Mouse (Mus musculus) liver, postnatal 0 days (tissue): Measurements from ENCODE around the gene Adamts16. TPM values are rescaled to one million over a fixed set of nuclear protein-coding genes. Genes with fewer than 3 reads are reported as not detected.
A peak's percentile ranks its signal among the peaks of the same experiment; 100 is the strongest.
"Not testable (repeated sequence)": the region's sequence is repeated elsewhere in the genome, so short reads cannot be mapped to it uniquely, and the experiment has no call there.

ENCODE experiments used
- ATAC-seq: fragments of 200-750 bp; cut with Nextera tagmentation; 2 replicates; pipeline ENCODE4 v1.8.0; 2017; ENCODE audit warnings: mild to moderate bottlenecking, moderate library complexity
- DNase-seq: peaks from one replicate; pipeline ENCODE4 v3.0.0-alpha.2; 2016
- H3K27ac ChIP-seq: fragments of 300-500 bp; sonication (generic); 2 replicates; pipeline ENCODE4 v1.5.1; 2014; ENCODE audit warnings: antibody characterized with exemption, moderate library complexity, mild to moderate bottlenecking, low read depth
- H3K27me3 ChIP-seq: fragments of 300-500 bp; sonication (generic); 2 replicates; pipeline ENCODE4 v1.6.1; 2014; ENCODE audit warnings: low read length, control low read depth, mixed read lengths; ENCODE audit not compliant: insufficient read depth
- H3K36me3 ChIP-seq: fragments of 300-500 bp; sonication (generic); replicated peaks from 2 replicates; pipeline ENCODE4 v1.6.1; 2014; ENCODE audit warnings: mild to moderate bottlenecking, control low read depth, low read length, moderate library complexity, mixed read lengths; ENCODE audit not compliant: insufficient read depth
- H3K4me1 ChIP-seq: fragments of 300-500 bp; sonication (generic); 2 replicates; pipeline ENCODE4 v1.6.1; 2014; ENCODE audit warnings: antibody characterized with exemption, mild to moderate bottlenecking, control low read depth; ENCODE audit not compliant: insufficient read depth
- H3K4me2 ChIP-seq: fragments of 300-500 bp; sonication (generic); 2 replicates; pipeline ENCODE4 v1.6.1; 2014; ENCODE audit warnings: low read depth, mild to moderate bottlenecking, low read length, moderate library complexity, mixed read lengths
- H3K4me3 ChIP-seq: fragments of 300-500 bp; sonication (generic); 2 replicates; pipeline ENCODE4 v1.5.1; 2014; ENCODE audit warnings: low read depth, low read length
- H3K9ac ChIP-seq: fragments of 300-500 bp; sonication (generic); replicated peaks from 2 replicates; pipeline ENCODE4 v1.6.1; 2014; ENCODE audit warnings: mild to moderate bottlenecking, moderate library complexity
- H3K9me3 ChIP-seq: fragments of 300-500 bp; sonication (generic); 2 replicates; pipeline ENCODE4 v1.6.1; 2016; ENCODE audit warnings: mild to moderate bottlenecking, control low read depth, low read length, mixed read lengths
- CTCF ChIP-seq: sonication (generic); IDR thresholded peaks from 2 replicates; pipeline ENCODE4 v1.5.1; 2016; ENCODE audit warnings: antibody characterized with exemption, low read depth
- EP300 ChIP-seq: IDR thresholded peaks from 2 replicates; pipeline ENCODE4 v1.6.1; 2016; ENCODE audit warnings: antibody characterized with exemption, low read depth, mild to moderate bottlenecking
- WGBS: fragments of 180-500 bp; shearing (Covaris S2); extraction: QIAGEN DNeasy Blood & Tissue Kit; methylation state at CpG from one replicate; pipeline ENCODE4 v1.1.7; 2014; ENCODE audit not compliant: insufficient replicate concordance; 5-methylcytosine and 5-hydroxymethylcytosine counted together
- polyA plus RNA-seq: library from polyadenylated mRNA; unstranded; fragments of >200 nt; fragmentation: Nextera tagmentation; extraction: Ambion mirVana; gene quantifications from 2 replicates; pipeline ENCODE4 v1.2.1, GENCODE M21; 2015

Gene Adamts16
- polyA plus RNA-seq = 0.13 and 0.23 TPM in 2 replicates

- no peak for TF ChIP-seq EP300
- Histone ChIP-seq H3K27me3 (peaks cover 19% of the 10 kb centered on the region; the same call in 1 of the 2 replicates), H3K27ac (no peak within 1 kb of the TSS), H3K4me1 (no peaks in the 10 kb centered on the region), H3K4me3 (no peak within 1 kb of the TSS), H3K36me3 (no peaks in the 10 kb centered on the region), H3K9ac (no peak within 1 kb of the TSS), H3K4me2 (peak within 1 kb of the TSS; percentile 35), H3K9me3 (no peaks in the 10 kb centered on the region)
- DNase-seq (no peak), ATAC-seq (no peak)
- WGBS = 2% methylated on average over 18 of the region's 18 CpGs
Measured at GRCm38 (mm10) chr13:70841421-70841904, at the start of gene Adamts16. Adamts16 (minus strand) TSS chr13:70841811.

DNA sequence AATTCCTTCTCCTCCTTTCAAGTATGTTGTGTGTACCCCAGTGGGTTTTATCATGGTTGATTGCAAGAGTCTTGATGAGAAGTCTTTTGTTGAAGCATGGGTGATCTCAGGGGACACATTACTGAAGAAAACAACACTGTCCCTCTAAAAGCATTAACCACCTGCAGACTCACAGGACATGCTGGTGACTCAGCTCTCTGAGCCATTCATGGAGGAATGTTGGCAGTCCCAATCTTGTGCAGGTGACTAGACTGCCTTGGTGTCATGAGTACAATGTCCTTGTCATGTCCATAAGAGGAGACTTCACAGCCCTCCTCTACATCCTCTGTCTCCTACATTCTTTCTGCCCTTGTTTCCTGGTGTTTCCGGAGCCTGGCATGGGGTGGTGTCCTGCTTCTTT lies 45.5 kb upstream of the Adamts16 start:
- no peak overlapping the region for H3K4me3 ChIP-seq
- no peaks in the 10 kb centered on the region for H3K4me1 ChIP-seq
- no peak for DNase-seq
- H3K9ac ChIP-seq = no peak overlapping the region
- ATAC-seq = no peak
- WGBS = 74% methylated on average over 1 of the region's 1 CpGs
- no peaks in the 10 kb centered on the region for H3K27me3 ChIP-seq
- H3K9me3 ChIP-seq = no peaks in the 10 kb centered on the region
- no peak overlapping the region for H3K4me2 ChIP-seq
- H3K36me3 ChIP-seq = no peaks in the 10 kb centered on the region
- TF ChIP-seq EP300 (no peak), CTCF (no peak)
- no peak overlapping the region for H3K27ac ChIP-seq

- H3K36me3 ChIP-seq = no peaks in the 10 kb centered on the region
- H3K9me3 ChIP-seq = no peaks in the 10 kb centered on the region
- ATAC-seq (no peak), DNase-seq (no peak)
- no peak overlapping the region for H3K27ac ChIP-seq
- WGBS = 71% methylated on average over 2 of the region's 2 CpGs
- H3K4me1 ChIP-seq = 0 out of 2 replicates have a peak, but pooled peaks cover 3% of the 10 kb centered on the region
- TF ChIP-seq CTCF (no peak), EP300 (no peak)
- H3K4me3 ChIP-seq = no peak overlapping the region
- H3K9ac ChIP-seq = no peak overlapping the region
- H3K27me3 ChIP-seq = no peaks in the 10 kb centered on the region
- no peak overlapping the region for H3K4me2 ChIP-seq
Measured at GRCm38 (mm10) chr13:70885006-70885405, 43.4 kb upstream of the Adamts16 start.

GRCm38 (mm10) chr13:70883891-70884890 lies 42.6 kb upstream of the Adamts16 start:
- 0 out of 2 replicates have a peak, but pooled peaks cover 3% of the 10 kb centered on the region for H3K4me1 ChIP-seq
- no peaks in the 10 kb centered on the region for H3K36me3 ChIP-seq
- H3K27ac ChIP-seq = no peak overlapping the region
- TF ChIP-seq CTCF (no peak), EP300 (no peak)
- H3K4me3 ChIP-seq = no peak overlapping the region
- no peaks in the 10 kb centered on the region for H3K27me3 ChIP-seq
- ATAC-seq (no peak), DNase-seq (no peak)
- H3K9me3 ChIP-seq = no peaks in the 10 kb centered on the region
- no peak overlapping the region for H3K9ac ChIP-seq
- H3K4me2 ChIP-seq = no peak overlapping the region
- 53% methylated on average over 12 of the region's 12 CpGs for WGBS

DNA sequence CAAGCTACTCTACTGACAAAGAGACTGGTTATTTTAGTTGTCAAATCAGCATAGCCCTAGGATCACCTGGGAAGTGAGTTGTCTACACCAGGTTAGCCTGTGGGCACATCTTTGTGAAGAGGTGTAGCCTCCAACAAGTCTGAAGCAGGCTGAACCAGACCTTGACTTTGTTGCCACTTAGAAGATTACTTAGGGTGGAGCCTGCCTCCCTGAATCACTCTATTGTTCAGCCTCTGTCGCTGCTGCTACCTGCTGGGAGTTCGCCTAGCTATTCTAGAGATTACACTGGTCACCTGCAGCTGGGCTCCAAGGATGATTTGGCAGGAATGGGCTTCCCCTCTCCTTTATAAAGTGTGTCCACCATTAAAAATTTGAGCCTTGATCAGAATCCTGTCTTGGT lies 38.4 kb upstream of the Adamts16 start:
- not testable (repeated sequence) for H3K36me3 ChIP-seq, H3K4me3 ChIP-seq, DNase-seq, ATAC-seq, H3K27ac ChIP-seq, H3K9me3 ChIP-seq, H3K4me2 ChIP-seq, H3K9ac ChIP-seq, H3K27me3 ChIP-seq
- WGBS = 72% methylated on average over 2 of the region's 2 CpGs
- peaks cover 10% of the 10 kb centered on the region; the same call in 1 of the 2 replicates for H3K4me1 ChIP-seq

- WGBS = 59% methylated on average over 1 of the region's 1 CpGs
- H3K9ac ChIP-seq = no peak overlapping the region
- no peak overlapping the region for H3K4me3 ChIP-seq
- no peak overlapping the region for H3K27ac ChIP-seq
- ATAC-seq (peak; percentile 88), DNase-seq (no peak)
- H3K9me3 ChIP-seq = no peaks in the 10 kb centered on the region
- no peaks in the 10 kb centered on the region for H3K27me3 ChIP-seq
- H3K4me1 ChIP-seq = peaks cover 10% of the 10 kb centered on the region; the same call in 1 of the 2 replicates
- H3K4me2 ChIP-seq = no peak overlapping the region
- H3K36me3 ChIP-seq = no peaks in the 10 kb centered on the region
- TF ChIP-seq CTCF (no peak), EP300 (no peak)
Measured at GRCm38 (mm10) chr13:70877550-70877913, 35.9 kb upstream of the Adamts16 start.
